Mouse (Mus musculus): Measurements from ENCODE around the gene Podxl2. TPM values are rescaled to one million over a fixed set of nuclear protein-coding genes. Genes with fewer than 3 reads are reported as not detected.
A peak's percentile ranks its signal among the peaks of the same experiment; 100 is the strongest.

The Podxl2 gene
- total and polyA plus RNA-seq, 2 experiments from 2014 or later = 718 to 954 TPM

- no peak overlapping the region for H3K4me3 ChIP-seq (ENCODE audit: low read depth, low read length)
- H3K27ac ChIP-seq (ENCODE audit: low read depth, low read length) = no peak overlapping the region
- no peaks in the 10 kb centered on the region for H3K4me1 ChIP-seq (ENCODE audit: insufficient read depth)
- H3K4me2 ChIP-seq (ENCODE audit: low read depth) = no peak overlapping the region
- no peaks in the 10 kb centered on the region for H3K9me3 ChIP-seq (ENCODE audit: low read length)
- no peak overlapping the region for H3K9ac ChIP-seq
- no peak for TF ChIP-seq CTCF (IDR thresholded peaks at IDR 0.05; ENCODE audit: low read depth)
- peaks cover 12% of the 10 kb centered on the region; the same call in 1 of the 2 replicates for H3K36me3 ChIP-seq (ENCODE audit: insufficient read depth)
- WGBS = 86% methylated on average over 6 of the region's 6 CpGs
- ATAC-seq (no peak), DNase-seq (no peak)
- no peaks in the 10 kb centered on the region for H3K27me3 ChIP-seq (ENCODE audit: insufficient read depth, low read length)
Observed at GRCm38 (mm10) chr6:88909151-88909550, 34.3 kb upstream of the Podxl2 start.

DNA sequence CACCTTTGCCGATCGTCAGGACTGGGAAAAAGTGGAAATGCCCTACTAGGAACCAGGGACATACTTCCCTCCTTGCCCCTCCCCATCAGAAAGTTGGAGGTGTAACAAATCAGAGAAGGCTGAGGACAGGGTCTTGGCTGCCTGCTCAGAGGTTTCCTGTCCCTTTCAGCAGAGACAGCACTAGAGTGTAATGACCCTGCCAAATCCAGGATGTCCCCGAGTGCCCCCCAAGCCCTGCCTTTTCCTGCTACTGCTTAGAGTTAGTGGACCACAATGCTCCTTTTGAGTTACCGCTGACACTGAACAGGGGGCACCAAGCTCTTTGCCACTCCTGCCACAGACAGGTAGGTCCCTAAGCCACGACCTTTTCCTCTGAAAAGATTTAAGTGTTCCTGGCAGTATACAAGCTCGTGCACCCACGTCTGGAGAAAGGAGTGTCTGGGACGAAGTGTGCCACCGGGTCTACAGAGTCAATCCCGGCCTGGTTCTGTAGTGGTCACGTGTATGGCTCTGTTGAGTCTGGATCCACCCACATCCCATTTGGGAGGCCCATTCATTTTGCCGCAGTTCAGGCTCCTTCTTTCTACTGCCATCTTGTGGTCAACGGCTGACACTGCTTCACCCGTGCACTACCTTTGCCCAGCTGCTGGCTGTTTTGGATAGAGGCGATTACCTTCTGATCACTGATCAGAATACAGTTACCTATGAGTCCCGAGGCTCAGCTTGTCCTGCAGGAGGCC lies 31.7 kb upstream of the Podxl2 start:
- ATAC-seq (peak; percentile 49), DNase-seq (peak; percentile 80)
- TF ChIP-seq CTCF (IDR thresholded peaks at IDR 0.05; ENCODE audit: low read depth) = peak; percentile 87
- peaks cover 12% of the 10 kb centered on the region; the same call in 1 of the 2 replicates for H3K36me3 ChIP-seq (ENCODE audit: insufficient read depth)
- WGBS = 20% methylated on average over 16 of the region's 16 CpGs
- H3K27me3 ChIP-seq (ENCODE audit: insufficient read depth, low read length) = no peaks in the 10 kb centered on the region
- H3K4me2 ChIP-seq (ENCODE audit: low read depth) = peak overlapping the region; percentile 25
- no peak overlapping the region for H3K27ac ChIP-seq (ENCODE audit: low read depth, low read length)
- peaks cover 12% of the 10 kb centered on the region; the same call in 1 of the 2 replicates for H3K4me1 ChIP-seq (ENCODE audit: insufficient read depth)
- no peak overlapping the region for H3K9ac ChIP-seq
- no peak overlapping the region for H3K4me3 ChIP-seq (ENCODE audit: low read depth, low read length)
- H3K9me3 ChIP-seq (ENCODE audit: low read length) = no peaks in the 10 kb centered on the region

GRCm38 (mm10) chr6:88905042-88905441 lies 30.2 kb upstream of the Podxl2 start:
- H3K4me1 ChIP-seq (ENCODE audit: insufficient read depth) = peaks cover 12% of the 10 kb centered on the region; the same call in 1 of the 2 replicates
- no peak for DNase-seq
- no peak overlapping the region for H3K4me3 ChIP-seq (ENCODE audit: low read depth, low read length)
- peaks cover 4% of the 10 kb centered on the region; the same call in 1 of the 2 replicates for H3K36me3 ChIP-seq (ENCODE audit: insufficient read depth)
- no peak overlapping the region for H3K4me2 ChIP-seq (ENCODE audit: low read depth)
- TF ChIP-seq CTCF (IDR thresholded peaks at IDR 0.05; ENCODE audit: low read depth) = no peak
- no peak overlapping the region for H3K9ac ChIP-seq
- no peaks in the 10 kb centered on the region for H3K9me3 ChIP-seq (ENCODE audit: low read length)
- ATAC-seq = no peak
- no peaks in the 10 kb centered on the region for H3K27me3 ChIP-seq (ENCODE audit: insufficient read depth, low read length)
- no peak overlapping the region for H3K27ac ChIP-seq (ENCODE audit: low read depth, low read length)
- WGBS = 76% methylated on average over 7 of the region's 7 CpGs

DNA sequence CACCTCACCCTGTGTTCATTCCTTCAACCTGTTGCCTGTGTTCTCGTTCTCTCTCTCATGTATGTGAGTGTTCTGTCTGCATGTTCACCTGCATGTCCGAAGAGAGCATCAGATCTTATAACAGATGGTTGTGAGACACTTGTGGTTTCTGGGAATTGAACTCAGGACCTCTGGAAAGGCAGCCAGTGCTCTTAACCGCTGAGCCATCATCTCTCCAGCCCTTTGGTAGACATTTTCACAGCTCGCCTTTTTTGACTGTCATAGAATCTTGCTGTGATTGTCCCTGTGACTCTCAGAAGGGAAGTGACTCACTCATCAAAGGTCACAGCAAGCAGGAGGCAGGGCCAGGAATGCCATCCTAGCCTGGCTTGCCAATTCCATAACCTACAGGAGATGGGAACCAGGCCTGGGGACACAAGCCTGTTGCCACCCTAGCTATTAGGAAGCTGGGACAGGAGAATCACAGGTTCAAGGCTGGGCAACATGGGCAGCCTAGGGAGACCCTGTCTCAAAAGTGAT lies 29.7 kb upstream of the Podxl2 start:
- 86% methylated on average over 4 of the region's 4 CpGs for WGBS
- Histone ChIP-seq H3K9me3 (ENCODE audit: low read length) (no peaks in the 10 kb centered on the region), H3K36me3 (ENCODE audit: insufficient read depth) (peaks cover 4% of the 10 kb centered on the region; the same call in 1 of the 2 replicates), H3K4me1 (ENCODE audit: insufficient read depth) (peaks cover 12% of the 10 kb centered on the region; the same call in 1 of the 2 replicates), H3K9ac (no peak overlapping the region), H3K27ac (ENCODE audit: low read depth, low read length) (no peak overlapping the region), H3K27me3 (ENCODE audit: insufficient read depth, low read length) (no peaks in the 10 kb centered on the region), H3K4me3 (ENCODE audit: low read depth, low read length) (no peak overlapping the region), H3K4me2 (ENCODE audit: low read depth) (no peak overlapping the region)
- no peak for DNase-seq
- no peak for TF ChIP-seq CTCF (IDR thresholded peaks at IDR 0.05; ENCODE audit: low read depth)
- ATAC-seq = no peak

GRCm38 (mm10) chr6:88903708-88904107 lies 28.9 kb upstream of the Podxl2 start:
- Histone ChIP-seq H3K9me3 (ENCODE audit: low read length) (no peaks in the 10 kb centered on the region), H3K4me2 (ENCODE audit: low read depth) (peak overlapping the region; percentile 99), H3K4me1 (ENCODE audit: insufficient read depth) (peaks cover 12% of the 10 kb centered on the region; the same call in 1 of the 2 replicates), H3K27ac (ENCODE audit: low read depth, low read length) (no peak overlapping the region), H3K27me3 (ENCODE audit: insufficient read depth, low read length) (no peaks in the 10 kb centered on the region), H3K9ac (no peak overlapping the region), H3K36me3 (ENCODE audit: insufficient read depth) (peaks cover 4% of the 10 kb centered on the region; the same call in 1 of the 2 replicates), H3K4me3 (ENCODE audit: low read depth, low read length) (no peak overlapping the region)
- no peak for DNase-seq
- ATAC-seq = no peak
- TF ChIP-seq CTCF (IDR thresholded peaks at IDR 0.05; ENCODE audit: low read depth) = no peak
- WGBS = 85% methylated on average over 5 of the region's 5 CpGs

DNA sequence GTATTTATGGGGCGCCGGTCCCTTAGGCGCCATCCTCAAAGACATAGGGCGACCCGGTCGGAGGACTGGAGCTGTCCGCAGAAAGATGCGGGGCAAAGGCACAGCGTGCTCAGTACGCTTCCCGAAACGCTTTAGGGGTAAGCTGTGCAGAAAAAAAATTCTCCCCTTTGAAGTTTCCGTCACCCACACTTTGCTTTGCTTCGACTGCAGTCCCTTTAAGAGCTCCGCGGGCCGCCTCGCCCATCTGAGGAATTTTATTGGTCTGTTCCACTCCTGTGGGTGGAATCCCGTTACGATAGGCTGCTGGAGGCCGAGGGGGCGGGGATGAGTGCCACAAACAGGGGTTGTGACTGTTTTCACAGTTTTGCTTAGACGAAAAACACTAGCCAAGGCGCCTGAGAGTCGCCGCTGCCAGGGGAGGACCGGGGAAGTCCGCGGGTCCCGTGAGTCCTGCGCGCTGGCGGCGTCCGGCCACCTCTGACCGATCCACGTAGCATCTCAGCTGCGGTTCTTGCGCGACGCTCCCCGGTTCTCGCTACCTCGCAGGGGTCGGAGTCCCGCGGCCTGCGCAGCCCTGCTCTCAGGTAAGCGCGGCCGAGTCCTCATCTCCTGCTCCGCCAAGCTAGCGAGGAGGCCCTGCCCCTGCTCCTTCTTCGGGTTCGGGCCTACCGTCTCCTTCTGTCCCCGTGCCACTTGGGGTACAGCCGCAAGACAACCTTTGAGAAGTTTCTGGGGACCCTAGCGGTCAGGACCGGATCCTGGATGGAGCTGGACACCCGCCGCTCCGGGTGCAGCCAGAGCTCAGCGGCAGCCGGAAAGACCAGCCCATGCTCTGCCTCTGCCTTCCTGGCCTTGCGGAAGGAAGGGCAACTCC lies 27.3 kb upstream of the Podxl2 start, which contains the start of gene Tpra1:
TSS of gene Tpra1 (plus strand) at position 305 of the 874 bp plus-strand sequence.
- peaks cover 12% of the 10 kb centered on the region; the same call in 1 of the 2 replicates for H3K4me1 ChIP-seq (ENCODE audit: insufficient read depth)
- H3K27me3 ChIP-seq (ENCODE audit: insufficient read depth, low read length) = no peaks in the 10 kb centered on the region
- DNase-seq (peak; percentile 95), ATAC-seq (peak; percentile 94)
- no peaks in the 10 kb centered on the region for H3K36me3 ChIP-seq (ENCODE audit: insufficient read depth)
- H3K9ac ChIP-seq = peak within 1 kb of the TSS; percentile 77
- no peak for TF ChIP-seq CTCF (IDR thresholded peaks at IDR 0.05; ENCODE audit: low read depth)
- peak within 1 kb of the TSS; percentile 93 for H3K4me3 ChIP-seq (ENCODE audit: low read depth, low read length)
- H3K27ac ChIP-seq (ENCODE audit: low read depth, low read length) = peak within 1 kb of the TSS; percentile 85
- H3K4me2 ChIP-seq (ENCODE audit: low read depth) = peak within 1 kb of the TSS; percentile 99
- no peaks in the 10 kb centered on the region for H3K9me3 ChIP-seq (ENCODE audit: low read length)
- under 1% methylated on average over 66 of the region's 66 CpGs for WGBS
